Mouse (Mus musculus) forebrain, postnatal 0 days (tissue): ENCODE measurements at regions not wholly inside any gene's neighbourhood (a gene's known extent, or its start where the extent isn't known, plus 50 kb on each side); places are given as distances from the start of the nearest gene placed in this dataset.
"Not testable (repeated sequence)": the region's sequence is repeated elsewhere in the genome, so short reads cannot be mapped to it uniquely, and the experiment has no call there.

Experiments
- ATAC-seq: fragments of 200-750 bp; cut with Nextera tagmentation; 2 replicates; pipeline ENCODE4 v1.8.0; 2017; ENCODE audit warnings: mild to moderate bottlenecking, moderate library complexity
- DNase-seq: peaks from one replicate; pipeline ENCODE4 v3.0.0-alpha.2; 2015
- H3K27ac ChIP-seq: fragments of 300-500 bp; sonication (generic); 2 replicates; pipeline ENCODE4 v1.5.1; 2014; ENCODE audit warnings: low read depth, mild to moderate bottlenecking, antibody characterized with exemption, low read length, moderate library complexity, mixed read lengths
- H3K27me3 ChIP-seq: fragments of 300-500 bp; sonication (generic); 2 replicates; pipeline ENCODE4 v1.6.1; 2014; ENCODE audit warnings: mild to moderate bottlenecking, low read length, mixed read lengths; ENCODE audit not compliant: insufficient read depth
- H3K36me3 ChIP-seq: fragments of 300-500 bp; sonication (generic); 2 replicates; pipeline ENCODE4 v1.6.1; 2014; ENCODE audit warnings: mild to moderate bottlenecking, moderate library complexity; ENCODE audit not compliant: insufficient read depth
- H3K4me1 ChIP-seq: fragments of 300-500 bp; sonication (generic); 2 replicates; pipeline ENCODE4 v1.6.1; 2014; ENCODE audit warnings: antibody characterized with exemption; ENCODE audit not compliant: insufficient read depth
- H3K4me2 ChIP-seq: fragments of 300-500 bp; sonication (generic); 2 replicates; pipeline ENCODE4 v1.6.1; 2014; ENCODE audit warnings: low read depth, mild to moderate bottlenecking, moderate library complexity
- H3K4me3 ChIP-seq: fragments of 300-500 bp; sonication (generic); 2 replicates; pipeline ENCODE4 v1.5.1; 2014; ENCODE audit warnings: low read depth, low read length, mixed read lengths
- H3K9ac ChIP-seq: fragments of 300-500 bp; sonication (generic); 2 replicates; pipeline ENCODE4 v1.6.1; 2014; ENCODE audit warnings: mild to moderate bottlenecking
- H3K9me3 ChIP-seq: fragments of 300-500 bp; sonication (generic); 2 replicates; pipeline ENCODE4 v1.6.1; 2016; ENCODE audit warnings: low read length
- CTCF ChIP-seq: sonication (generic); IDR thresholded peaks from 2 replicates; pipeline ENCODE4 v1.5.1; 2016; ENCODE audit warnings: antibody characterized with exemption, control low read depth, low read depth
- WGBS: fragments of 180-500 bp; shearing (Covaris S2); extraction: QIAGEN DNeasy Blood & Tissue Kit; methylation state at CpG from one replicate; pipeline ENCODE4 v1.1.7; 2014; 5-methylcytosine and 5-hydroxymethylcytosine counted together

- Histone ChIP-seq H3K27ac (no peak overlapping the region), H3K4me2 (no peak overlapping the region), H3K4me3 (no peak overlapping the region), H3K36me3 (no peaks in the 10 kb centered on the region), H3K27me3 (no peaks in the 10 kb centered on the region), H3K4me1 (no peaks in the 10 kb centered on the region), H3K9ac (no peak overlapping the region), H3K9me3 (0 out of 2 replicates have a peak, but pooled peaks cover 4% of the 10 kb centered on the region)
- peak; percentile 90 for DNase-seq
- WGBS: 50% methylated on average over 9 of the region's 9 CpGs
- TF ChIP-seq CTCF: peak; percentile 94
- peak; percentile 38; the same call in 1 of the 2 replicates for ATAC-seq
These were observed 145.9 kb upstream of the Rhobtb1 start for GRCm38 (mm10) chr10:69005199-69005872.

GRCm38 (mm10) chr10:69008679-69009078 lies 142.6 kb upstream of the Rhobtb1 start:
- not testable (repeated sequence) for DNase-seq, H3K4me3 ChIP-seq, H3K4me1 ChIP-seq, H3K9me3 ChIP-seq, H3K4me2 ChIP-seq, H3K36me3 ChIP-seq, H3K27ac ChIP-seq, H3K27me3 ChIP-seq, H3K9ac ChIP-seq
- 92% methylated on average over 8 of the region's 8 CpGs for WGBS
- ATAC-seq: peak; percentile 43; the same call in 1 of the 2 replicates

GRCm38 (mm10) chr10:69020811-69021743 lies 130.2 kb upstream of the Rhobtb1 start:
- TF ChIP-seq CTCF: no peak

GRCm38 (mm10) chr10:69033410-69033809 lies 117.8 kb upstream of the Rhobtb1 start:
- H3K36me3 ChIP-seq: no peaks in the 10 kb centered on the region
- 75% methylated on average over 9 of the region's 9 CpGs for WGBS
- no peak for TF ChIP-seq CTCF
- H3K4me2 ChIP-seq: no peak overlapping the region
- DNase-seq (no peak), ATAC-seq (no peak)
- no peak overlapping the region for H3K9ac ChIP-seq
- no peaks in the 10 kb centered on the region for H3K27me3 ChIP-seq
- H3K9me3 ChIP-seq: no peaks in the 10 kb centered on the region
- no peak overlapping the region for H3K4me3 ChIP-seq
- H3K27ac ChIP-seq: no peak overlapping the region
- H3K4me1 ChIP-seq: no peaks in the 10 kb centered on the region

More at GRCm38 (mm10) chr10:69020811-69021743, 130.2 kb upstream of the Rhobtb1 start:
- no peaks in the 10 kb centered on the region for H3K36me3 ChIP-seq
- H3K4me3 ChIP-seq: no peak overlapping the region
- H3K4me2 ChIP-seq: peak overlapping the region; percentile 6
- no peak overlapping the region for H3K9ac ChIP-seq
- no peaks in the 10 kb centered on the region for H3K9me3 ChIP-seq
- ATAC-seq (peak; percentile 10; the same call in 1 of the 2 replicates), DNase-seq (peak; percentile 23)
- H3K4me1 ChIP-seq: no peaks in the 10 kb centered on the region
- H3K27ac ChIP-seq: no peak overlapping the region
- 65% methylated on average over 30 of the region's 30 CpGs for WGBS
- no peaks in the 10 kb centered on the region for H3K27me3 ChIP-seq

- Histone ChIP-seq H3K4me2 (no peak overlapping the region), H3K4me3 (no peak overlapping the region), H3K9me3 (no peaks in the 10 kb centered on the region), H3K36me3 (no peaks in the 10 kb centered on the region), H3K4me1 (no peaks in the 10 kb centered on the region), H3K27me3 (no peaks in the 10 kb centered on the region), H3K9ac (no peak overlapping the region), H3K27ac (no peak overlapping the region)
- ATAC-seq (no peak), DNase-seq (no peak)
- WGBS: 57% methylated on average over 2 of the region's 2 CpGs
- TF ChIP-seq CTCF: no peak
These were observed 116.7 kb upstream of the Rhobtb1 start for GRCm38 (mm10) chr10:69034390-69035120.

GRCm38 (mm10) chr10:69035536-69035935 lies 115.7 kb upstream of the Rhobtb1 start:
- H3K9me3 ChIP-seq, H3K4me1 ChIP-seq, H3K4me3 ChIP-seq, H3K27ac ChIP-seq, DNase-seq, ATAC-seq, H3K4me2 ChIP-seq, H3K27me3 ChIP-seq, H3K9ac ChIP-seq, H3K36me3 ChIP-seq: not testable (repeated sequence)
- WGBS: 93% methylated on average over 4 of the region's 4 CpGs
